Mouse (Mus musculus) heart, adult 2 months (tissue): Measurements from ENCODE around the gene 1700066M21Rik. TPM values are rescaled to one million over a fixed set of nuclear protein-coding genes. Genes with fewer than 3 reads are reported as not detected.

Source experiments
- DNase-seq, 2 experiments: peaks; one replicate each; pipeline ENCODE4 v3.0.0; 2021
- H3K27ac ChIP-seq: fragments of 200-600 bp; 2 replicates; pipeline ENCODE4 v1.8.1; 2022
- H3K27me3 ChIP-seq: fragments of 200-500 bp; 2 replicates; pipeline ENCODE4 v1.6.1; 2012; ENCODE audit warnings: mild to moderate bottlenecking, low read length, inconsistent platforms, mixed read lengths; ENCODE audit not compliant: control insufficient read depth, insufficient read depth
- H3K36me3 ChIP-seq: fragments of 200-500 bp; 2 replicates; pipeline ENCODE4 v1.6.1; 2012; ENCODE audit warnings: low read length, inconsistent platforms; ENCODE audit not compliant: control insufficient read depth, insufficient read depth
- H3K4me1 ChIP-seq: fragments of 200-500 bp; 2 replicates; pipeline ENCODE4 v1.6.1; 2011; ENCODE audit warnings: low read length; ENCODE audit not compliant: control insufficient read depth, insufficient read depth
- H3K4me3 ChIP-seq: fragments of 200-600 bp; 2 replicates; pipeline ENCODE4 v1.8.1; 2022
- H3K79me2 ChIP-seq: fragments of 200-500 bp; replicated peaks from 2 replicates; pipeline ENCODE4 v1.6.1; 2012; ENCODE audit warnings: mild to moderate bottlenecking, inconsistent platforms, low read length, moderate library complexity, mixed read lengths; ENCODE audit not compliant: control insufficient read depth, insufficient read depth
- H3K9ac ChIP-seq: fragments of 200-500 bp; 2 replicates; pipeline ENCODE4 v1.6.1; 2012; ENCODE audit warnings: low read depth, mild to moderate bottlenecking, control low read depth, inconsistent platforms, low read length, mixed read lengths
- CTCF ChIP-seq: fragments of 200-600 bp; IDR thresholded peaks from 2 replicates; pipeline ENCODE4 v1.8.1; 2022; ENCODE audit warnings: antibody characterized with exemption, mild to moderate bottlenecking, moderate library complexity
- EP300 ChIP-seq: fragments of 200-500 bp; IDR thresholded peaks from 2 replicates; pipeline ENCODE4 v1.6.1; 2011; ENCODE audit warnings: low read depth, low read length, control low read depth; ENCODE audit not compliant: insufficient read depth
- POLR2A ChIP-seq: fragments of 200-500 bp; IDR thresholded peaks from 2 replicates; pipeline ENCODE4 v1.6.1; 2011; ENCODE audit warnings: mild to moderate bottlenecking, low read depth, low read length, control low read depth; ENCODE audit not compliant: insufficient read depth
- WGBS: fragments of 180-500 bp; shearing (Covaris S2); methylation state at CpG from one replicate; pipeline ENCODE4 v1.1.7; 2018; 5-methylcytosine and 5-hydroxymethylcytosine counted together
- intact Hi-C: fragments of 180-260 bp; cut with DNase I; formaldehyde crosslinking; loops from one replicate; pipeline ENCODE4 v1.15.1; 2025
- polyA plus RNA-seq: library from polyadenylated mRNA; depleted of rRNA; stranded (reverse); fragments of >200 nt; gene quantifications from 2 replicates; pipeline ENCODE4 v1.2.3, GENCODE M21; 2012
- total RNA-seq, 2 experiments: library from RNA; stranded (reverse); gene quantifications; 2 replicates each; pipeline ENCODE4 v1.2.3; 2021

Gene 1700066M21Rik
- total and polyA plus RNA-seq, 3 experiments, result 1.3 to 2.0 (median 1.9) TPM

- no peaks in the 10 kb centered on the region for H3K27me3 ChIP-seq
- no peak overlapping the region for H3K27ac ChIP-seq
- H3K79me2 ChIP-seq, result no peaks in the 10 kb centered on the region; the same call in 1 of the 2 replicates
- WGBS, result 87% methylated on average over 2 of the region's 2 CpGs
- no peak overlapping the region for H3K9ac ChIP-seq
- no peak for DNase-seq
- TF ChIP-seq EP300 (no peak), CTCF (no peak), POLR2A (no peak)
- intact Hi-C loops, result no loop called here
- peaks cover 2% of the 10 kb centered on the region; the same call in 1 of the 2 replicates for H3K36me3 ChIP-seq
- H3K4me3 ChIP-seq, result no peak overlapping the region
- H3K4me1 ChIP-seq, result no peaks in the 10 kb centered on the region
Observed at GRCm38 (mm10) chr1:57400877-57401276, 23.5 kb downstream of the 1700066M21Rik start.

GRCm38 (mm10) chr1:57402116-57402515 is 24.7 kb downstream of the 1700066M21Rik start:
- intact Hi-C loops, result no loop called here
- TF ChIP-seq CTCF (no peak), EP300 (no peak), POLR2A (no peak)
- WGBS, result 89% methylated on average over 5 of the region's 5 CpGs

GRCm38 (mm10) chr1:57406187-57407151 is 29.0 kb downstream of the 1700066M21Rik start, which contains the start of the genes Maip1 and Tyw5:
Maip1 (plus strand) TSS chr1:57406328.
Tyw5 (minus strand) TSS chr1:57407101.
- Histone ChIP-seq H3K27me3 (no peaks in the 10 kb centered on the region), H3K4me1 (peaks cover 2% of the 10 kb centered on the region), H3K4me3 (peak within 1 kb of the TSS; percentile 76), H3K36me3 (peaks cover 19% of the 10 kb centered on the region), H3K27ac (peak within 1 kb of the TSS; percentile 97), H3K9ac (peak within 1 kb of the TSS; percentile 99), H3K79me2 (peaks cover 4% of the 10 kb centered on the region)
- peak; percentile 86 to 89 for DNase-seq
- intact Hi-C loops, result loop anchor here (1.0 kb wide), 1 partner anchor 29 kb away; the partner anchor contains the start of gene 1700066M21Rik
- under 1% methylated on average over 72 of the region's 72 CpGs for WGBS
- no peak for TF ChIP-seq EP300
- TF ChIP-seq POLR2A, result peak; percentile 40; the same call in 1 of the 2 replicates

More at GRCm38 (mm10) chr1:57402116-57402515, 24.7 kb downstream of the 1700066M21Rik start:
- DNase-seq, result no peak
- Histone ChIP-seq H3K9ac (no peak overlapping the region), H3K79me2 (no peaks in the 10 kb centered on the region; the same call in 1 of the 2 replicates), H3K4me1 (no peaks in the 10 kb centered on the region), H3K4me3 (no peak overlapping the region), H3K36me3 (no peaks in the 10 kb centered on the region; the same call in 1 of the 2 replicates), H3K27me3 (no peaks in the 10 kb centered on the region), H3K27ac (no peak overlapping the region)

- DNase-seq, result no peak
- intact Hi-C loops, result no loop called here
- H3K27ac ChIP-seq, result no peak overlapping the region
- 57% methylated on average over 2 of the region's 2 CpGs for WGBS
- H3K79me2 ChIP-seq, result peaks cover 4% of the 10 kb centered on the region
- H3K36me3 ChIP-seq, result peaks cover 22% of the 10 kb centered on the region
- peaks cover 2% of the 10 kb centered on the region for H3K4me1 ChIP-seq
- H3K9ac ChIP-seq, result no peak overlapping the region
- H3K4me3 ChIP-seq, result no peak overlapping the region
- no peak for TF ChIP-seq EP300
- TF ChIP-seq CTCF, result no peak
- TF ChIP-seq POLR2A, result no peak
- no peaks in the 10 kb centered on the region for H3K27me3 ChIP-seq
Observed at GRCm38 (mm10) chr1:57408994-57409393, 31.6 kb downstream of the 1700066M21Rik start.

GRCm38 (mm10) chr1:57413397-57413796 is 36.0 kb downstream of the 1700066M21Rik start:
- intact Hi-C loops, result no loop called here
- Histone ChIP-seq H3K27me3 (no peaks in the 10 kb centered on the region), H3K27ac (no peak overlapping the region), H3K79me2 (no peaks in the 10 kb centered on the region), H3K36me3 (peaks cover 15% of the 10 kb centered on the region), H3K9ac (no peak overlapping the region), H3K4me3 (no peak overlapping the region), H3K4me1 (no peaks in the 10 kb centered on the region; the same call in 1 of the 2 replicates)
- WGBS, result 82% methylated on average over 2 of the region's 2 CpGs
- TF ChIP-seq EP300, result no peak
- TF ChIP-seq POLR2A, result no peak
- no peak for TF ChIP-seq CTCF
- no peak for DNase-seq

GRCm38 (mm10) chr1:57423696-57424095 is 46.3 kb downstream of the 1700066M21Rik start:
- no peak for DNase-seq
- H3K27me3 ChIP-seq, result no peaks in the 10 kb centered on the region
- H3K36me3 ChIP-seq, result no peaks in the 10 kb centered on the region
- TF ChIP-seq EP300 (no peak), CTCF (peak; percentile 62)
- H3K9ac ChIP-seq, result no peak overlapping the region
- no peaks in the 10 kb centered on the region for H3K4me1 ChIP-seq
- H3K4me3 ChIP-seq, result no peak overlapping the region
- no peak overlapping the region for H3K27ac ChIP-seq
- intact Hi-C loops, result loop anchor here (10.0 kb wide), 2 partner anchors 691 to 721 kb away; partner anchors contain the start of gene Aox3
- H3K79me2 ChIP-seq, result no peaks in the 10 kb centered on the region
- WGBS, result 5% methylated on average over 1 of the region's 1 CpGs
